Mouse (Mus musculus) hindbrain, embryonic 11.5 days (tissue): Measurements from ENCODE around the gene Vmn2r51. TPM values are rescaled to one million over a fixed set of nuclear protein-coding genes. Genes with fewer than 3 reads are reported as not detected.
"Not testable (repeated sequence)": the region's sequence is repeated elsewhere in the genome, so short reads cannot be mapped to it uniquely, and the experiment has no call there.

Experiments used
- ATAC-seq: fragments of 200-750 bp; cut with Nextera tagmentation; 2 replicates; pipeline ENCODE4 v1.8.0; 2017; ENCODE audit warnings: mild to moderate bottlenecking, moderate TSS enrichment, moderate library complexity; ENCODE audit not compliant: low FRiP score
- DNase-seq: peaks from one replicate; pipeline ENCODE4 v3.0.0-alpha.2; 2015; ENCODE audit warnings: low spot score
- H3K27ac ChIP-seq: fragments of 300-500 bp; sonication (generic); 2 replicates; pipeline ENCODE4 v1.5.1; 2014; ENCODE audit warnings: mild to moderate bottlenecking, low read depth, low read length
- H3K27me3 ChIP-seq: fragments of 300-500 bp; sonication (generic); 2 replicates; pipeline ENCODE4 v1.6.1; 2014; ENCODE audit warnings: mild to moderate bottlenecking, low read length, moderate library complexity, mixed read lengths; ENCODE audit not compliant: control insufficient read depth, insufficient read depth
- H3K36me3 ChIP-seq: fragments of 300-500 bp; sonication (generic); 2 replicates; pipeline ENCODE4 v1.6.1; 2014; ENCODE audit warnings: mild to moderate bottlenecking, low read length, moderate library complexity, mixed read lengths; ENCODE audit not compliant: control insufficient read depth, insufficient read depth
- H3K4me1 ChIP-seq: fragments of 300-500 bp; sonication (generic); replicated peaks from 2 replicates; pipeline ENCODE4 v1.6.1; 2014; ENCODE audit warnings: low read length, mixed read lengths; ENCODE audit not compliant: control insufficient read depth, insufficient read depth
- H3K4me2 ChIP-seq: fragments of 300-500 bp; sonication (generic); replicated peaks from 2 replicates; pipeline ENCODE4 v1.6.1; 2014; ENCODE audit warnings: mild to moderate bottlenecking, low read depth, low read length
- H3K4me3 ChIP-seq: fragments of 300-500 bp; sonication (generic); 2 replicates; pipeline ENCODE4 v1.5.1; 2014; ENCODE audit warnings: low read depth, low read length
- H3K9ac ChIP-seq: fragments of 300-500 bp; sonication (generic); 2 replicates; pipeline ENCODE4 v1.6.1; 2014; ENCODE audit warnings: low read depth, low read length
- H3K9me3 ChIP-seq: fragments of 300-500 bp; sonication (generic); 2 replicates; pipeline ENCODE4 v1.6.1; 2016; ENCODE audit warnings: low read length; ENCODE audit not compliant: control insufficient read depth
- WGBS: fragments of 180-500 bp; shearing (Covaris S2); extraction: QIAGEN DNeasy Blood & Tissue Kit; methylation state at CpG from one replicate; pipeline ENCODE4 v1.1.7; 2014; 5-methylcytosine and 5-hydroxymethylcytosine counted together
- polyA plus RNA-seq: library from polyadenylated mRNA; unstranded; fragments of >200 nt; fragmentation: Nextera tagmentation; extraction: Ambion mirVana; gene quantifications from 2 replicates; pipeline ENCODE4 v1.2.1, GENCODE M21; 2014

The Vmn2r51 gene
- polyA plus RNA-seq = not detected in 2 replicates

DNA sequence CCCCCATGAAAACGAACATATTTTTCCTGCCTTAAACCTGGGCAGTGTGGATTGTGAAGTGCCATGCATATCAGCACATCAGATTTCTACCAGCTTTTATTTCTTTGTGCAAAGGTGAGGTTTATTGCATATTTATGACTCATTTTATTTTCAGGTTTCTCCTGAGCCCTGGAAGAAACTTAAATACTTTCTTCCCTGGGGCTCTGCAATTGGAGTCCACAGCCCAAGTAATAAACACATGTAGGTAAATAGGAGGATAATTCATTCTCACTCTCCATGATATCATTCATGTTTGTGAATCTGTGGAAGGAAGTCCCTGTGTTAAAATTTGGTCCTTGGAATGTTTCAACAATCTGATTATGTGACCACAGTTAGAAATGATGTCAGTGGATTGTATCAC, at the start of gene Vmn2r51:
Gene Vmn2r51, minus strand, starts transcription at position 101 of the 400 bp plus-strand sequence.
- H3K36me3 ChIP-seq, H3K4me1 ChIP-seq, H3K9me3 ChIP-seq, H3K4me2 ChIP-seq, ATAC-seq, DNase-seq, H3K4me3 ChIP-seq, H3K9ac ChIP-seq, H3K27me3 ChIP-seq, H3K27ac ChIP-seq: not testable (repeated sequence)
- WGBS = 62% methylated on average over 1 of the region's 1 CpGs

GRCm38 (mm10) chr7:10053196-10053595, 52.3 kb downstream of the Vmn2r51 start, which contains the start of gene Vmn2r50:
Gene Vmn2r50, minus strand, starts transcription at chr7:10053296.
- not testable (repeated sequence) for H3K27me3 ChIP-seq, H3K9me3 ChIP-seq, H3K9ac ChIP-seq, H3K36me3 ChIP-seq, H3K4me3 ChIP-seq, H3K4me1 ChIP-seq, DNase-seq, ATAC-seq, H3K4me2 ChIP-seq, H3K27ac ChIP-seq

Other genes starting within 250 kb of the Vmn2r51 start
- gene Vmn2r48, start 152.2 kb downstream of the Vmn2r51 start, polyA plus RNA-seq = not detected in 2 replicates
- gene Vmn2r49, start 113.5 kb downstream of the Vmn2r51 start, polyA plus RNA-seq = not detected in 2 replicates
- gene Vmn2r50, start 52.4 kb downstream of the Vmn2r51 start, polyA plus RNA-seq = not detected in 2 replicates
- not detected in 2 replicates for gene Vmn2r52, start 70.8 kb upstream of the Vmn2r51 start, polyA plus RNA-seq
- not detected in 2 replicates for gene Vmn1r66, start 172.3 kb upstream of the Vmn2r51 start, polyA plus RNA-seq